Mouse (Mus musculus) brain, embryonic 18.5 days (tissue): ENCODE results near the gene Fam241a.
A peak's percentile ranks its signal among the peaks of the same experiment; 100 is the strongest.

Experiments used
- DNase-seq: peaks from one replicate; pipeline ENCODE4 v3.0.0-alpha.2; 2012; ENCODE audit warnings: low read depth, low spot score

Gene Fam241a

GRCm38 (mm10) chr3:127837154-127837865, 58.8 kb downstream of the Fam241a start, which contains the start of gene Ap1ar:
Ap1ar (minus strand) TSS chr3:127837523.
- peak; percentile 85 for DNase-seq

- DNase-seq, result no peak
Measured at GRCm38 (mm10) chr3:127836798-127837153, 59.3 kb downstream of the Fam241a start.

- no peak for DNase-seq
Measured at GRCm38 (mm10) chr3:127835594-127835993, 60.5 kb downstream of the Fam241a start.

- no peak for DNase-seq
Measured at GRCm38 (mm10) chr3:127834040-127834439, 62.1 kb downstream of the Fam241a start.

GRCm38 (mm10) chr3:127831079-127831478, 65.0 kb downstream of the Fam241a start:
- no peak for DNase-seq

DNA sequence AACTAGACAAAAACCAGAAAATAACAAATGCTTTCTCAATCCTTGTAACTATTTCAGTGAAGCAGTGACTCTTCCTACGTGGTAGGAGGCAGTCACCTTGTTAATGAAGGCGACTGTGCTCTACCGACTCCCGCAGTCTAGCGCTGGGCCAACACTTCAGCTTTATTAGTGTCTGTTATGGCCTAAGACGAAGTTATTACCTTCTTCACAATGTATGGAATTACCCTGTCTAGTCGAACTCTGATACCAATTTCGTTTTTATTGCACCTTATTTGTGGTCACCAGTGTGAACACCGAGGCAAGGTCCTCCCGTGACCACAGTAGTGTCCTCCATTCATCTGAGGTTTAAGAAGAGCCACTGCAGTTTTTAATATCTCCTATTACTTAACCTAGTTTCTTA, 65.9 kb downstream of the Fam241a start:
- DNase-seq, result no peak

DNA sequence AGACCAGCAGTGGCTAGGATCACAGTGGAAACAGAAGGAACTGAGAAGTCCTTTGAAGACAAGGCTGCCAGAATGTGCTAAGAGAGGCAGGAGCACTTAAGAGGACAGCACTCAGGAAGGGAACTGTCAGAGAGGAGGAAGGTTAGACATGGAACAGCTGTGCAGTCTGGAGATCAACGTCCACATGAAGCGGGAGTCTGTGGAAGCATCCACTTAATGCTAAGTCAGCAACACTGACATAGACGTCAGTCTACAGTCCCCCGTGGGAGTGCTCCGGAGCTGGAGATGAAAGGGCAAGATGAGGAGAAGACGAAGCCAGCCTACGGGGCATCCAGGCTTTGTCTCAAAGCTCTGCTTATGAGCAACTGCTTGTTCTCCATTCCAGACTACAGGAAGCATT, 69.0 kb downstream of the Fam241a start:
- DNase-seq, result no peak

DNA sequence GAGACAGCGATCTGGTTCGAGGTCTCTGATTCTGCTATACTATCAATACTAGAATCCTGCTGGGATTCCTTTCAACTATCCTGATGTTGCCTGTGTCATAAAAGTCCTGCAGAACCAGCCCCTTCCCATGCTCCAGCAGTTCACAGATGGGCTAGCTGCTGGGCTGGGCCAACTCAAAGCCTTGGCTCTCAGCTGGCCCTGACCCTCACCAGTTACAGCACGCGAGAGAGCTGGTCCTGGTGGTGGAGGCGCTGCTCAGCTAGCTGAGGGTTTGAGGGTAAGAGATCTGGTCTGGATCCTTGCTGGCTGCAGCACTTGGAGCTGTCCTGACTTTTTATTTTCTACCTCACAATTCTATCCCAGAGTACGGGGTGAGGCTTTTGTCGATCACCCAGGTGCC, 69.6 kb downstream of the Fam241a start:
- no peak for DNase-seq

GRCm38 (mm10) chr3:127823886-127824863, 71.9 kb downstream of the Fam241a start:
- no peak for DNase-seq

GRCm38 (mm10) chr3:127821209-127821608, 74.9 kb downstream of the Fam241a start:
- DNase-seq, result no peak

DNA sequence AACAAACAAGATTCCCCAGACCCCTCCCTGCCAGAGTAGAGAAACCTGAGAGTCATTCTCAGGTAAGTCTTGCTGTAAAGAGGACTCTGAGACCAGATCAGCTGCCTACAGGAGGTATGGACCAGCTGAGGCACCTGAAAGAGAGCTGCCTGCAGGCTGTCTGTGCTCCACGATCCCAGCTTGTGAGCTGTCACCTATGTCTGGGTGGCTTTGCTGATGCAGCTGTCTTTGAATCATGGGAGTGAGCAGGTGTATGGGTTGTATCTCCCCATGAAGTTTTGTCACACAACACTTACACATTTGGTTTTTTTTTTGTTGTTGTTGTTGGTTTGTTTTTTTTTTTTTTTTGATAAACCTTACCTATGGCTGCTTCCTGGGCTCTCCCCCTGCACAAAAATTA, 75.7 kb downstream of the Fam241a start:
- DNase-seq, result no peak
